Mouse (Mus musculus) stomach, embryonic 15.5 days (tissue): ENCODE measurements around the gene Cttnbp2. TPM values are rescaled to one million over a fixed set of nuclear protein-coding genes. Genes with fewer than 3 reads are reported as not detected.

ENCODE experiments used
- ATAC-seq: fragments of 200-750 bp; cut with Nextera tagmentation; 2 replicates; pipeline ENCODE4 v1.8.0; 2017; ENCODE audit warnings: low read depth, moderate number of reproducible peaks, moderate TSS enrichment; ENCODE audit not compliant: insufficient read depth, low FRiP score
- H3K27ac ChIP-seq: fragments of 300-500 bp; sonication (generic); 2 replicates; pipeline ENCODE4 v1.5.1; 2015; ENCODE audit warnings: mild to moderate bottlenecking, inconsistent platforms
- H3K27me3 ChIP-seq: fragments of 300-500 bp; sonication (generic); replicated peaks from 2 replicates; pipeline ENCODE4 v1.6.1; 2015; ENCODE audit warnings: inconsistent platforms
- H3K36me3 ChIP-seq: fragments of 300-500 bp; sonication (generic); 2 replicates; pipeline ENCODE4 v1.6.1; 2015; ENCODE audit warnings: inconsistent platforms
- H3K4me1 ChIP-seq: fragments of 300-500 bp; sonication (generic); 2 replicates; pipeline ENCODE4 v1.6.1; 2015; ENCODE audit warnings: inconsistent platforms
- H3K4me2 ChIP-seq: fragments of 300-500 bp; sonication (generic); 2 replicates; pipeline ENCODE4 v1.6.1; 2015; ENCODE audit warnings: mild to moderate bottlenecking, inconsistent platforms
- H3K4me3 ChIP-seq: fragments of 300-500 bp; sonication (generic); replicated peaks from 2 replicates; pipeline ENCODE4 v1.5.1; 2015; ENCODE audit warnings: inconsistent platforms
- H3K9ac ChIP-seq: fragments of 300-500 bp; sonication (generic); 2 replicates; pipeline ENCODE4 v1.6.1; 2015; ENCODE audit warnings: inconsistent platforms
- H3K9me3 ChIP-seq: fragments of 300-500 bp; sonication (generic); 2 replicates; pipeline ENCODE4 v1.6.1; 2016; ENCODE audit warnings: inconsistent platforms
- WGBS: fragments of 180-500 bp; shearing (Covaris S2); methylation state at CpG from one replicate; pipeline ENCODE4 v1.1.7; 2015; 5-methylcytosine and 5-hydroxymethylcytosine counted together
- polyA plus RNA-seq: library from polyadenylated mRNA; unstranded; fragments of >200 nt; fragmentation: Nextera tagmentation; extraction: Ambion mirVana; gene quantifications from 2 replicates; pipeline ENCODE4 v1.2.1, GENCODE M21; 2015

Gene Cttnbp2
- polyA plus RNA-seq, result 14.5 and 15.4 TPM in 2 replicates

GRCm38 (mm10) chr6:18514480-18515352, at the start of gene Cttnbp2:
TSS of gene Cttnbp2 (minus strand) at chr6:18514843.
- Histone ChIP-seq H3K27ac (no peak within 1 kb of the TSS), H3K36me3 (no peaks in the 10 kb centered on the region), H3K4me2 (peak within 1 kb of the TSS; percentile 93), H3K9me3 (no peaks in the 10 kb centered on the region), H3K4me3 (peak within 1 kb of the TSS; percentile 79), H3K27me3 (no peaks in the 10 kb centered on the region), H3K9ac (peak within 1 kb of the TSS; percentile 65), H3K4me1 (no peaks in the 10 kb centered on the region)
- 2% methylated on average over 70 of the region's 70 CpGs for WGBS
- peak; percentile 92 for ATAC-seq

GRCm38 (mm10) chr6:18559019-18559418, 44.4 kb upstream of the Cttnbp2 start:
- Histone ChIP-seq H3K4me2 (no peak overlapping the region), H3K27me3 (no peaks in the 10 kb centered on the region), H3K4me3 (no peak overlapping the region), H3K9ac (no peak overlapping the region), H3K36me3 (no peaks in the 10 kb centered on the region), H3K9me3 (no peaks in the 10 kb centered on the region), H3K27ac (no peak overlapping the region), H3K4me1 (no peaks in the 10 kb centered on the region)
- 81% methylated on average over 1 of the region's 1 CpGs for WGBS
- no peak for ATAC-seq

- no peaks in the 10 kb centered on the region for H3K4me1 ChIP-seq
- H3K36me3 ChIP-seq, result no peaks in the 10 kb centered on the region
- WGBS, result 47% methylated on average over 24 of the region's 24 CpGs
- H3K9ac ChIP-seq, result no peak overlapping the region
- H3K4me3 ChIP-seq, result no peak overlapping the region
- ATAC-seq, result no peak
- no peak overlapping the region for H3K4me2 ChIP-seq
- no peaks in the 10 kb centered on the region for H3K9me3 ChIP-seq
- H3K27ac ChIP-seq, result no peak overlapping the region
- H3K27me3 ChIP-seq, result no peaks in the 10 kb centered on the region
These were observed 33.1 kb upstream of the Cttnbp2 start for GRCm38 (mm10) chr6:18547516-18548465.

GRCm38 (mm10) chr6:18543878-18544277, 29.2 kb upstream of the Cttnbp2 start:
- Histone ChIP-seq H3K9ac (no peak overlapping the region), H3K9me3 (no peaks in the 10 kb centered on the region), H3K4me1 (no peaks in the 10 kb centered on the region), H3K27ac (no peak overlapping the region), H3K4me3 (no peak overlapping the region), H3K27me3 (no peaks in the 10 kb centered on the region), H3K36me3 (no peaks in the 10 kb centered on the region), H3K4me2 (no peak overlapping the region)
- WGBS, result 65% methylated on average over 2 of the region's 2 CpGs
- no peak for ATAC-seq

- Histone ChIP-seq H3K9me3 (no peaks in the 10 kb centered on the region), H3K27me3 (no peaks in the 10 kb centered on the region), H3K4me3 (no peak overlapping the region), H3K36me3 (no peaks in the 10 kb centered on the region), H3K9ac (no peak overlapping the region), H3K4me1 (no peaks in the 10 kb centered on the region), H3K27ac (no peak overlapping the region), H3K4me2 (no peak overlapping the region)
- WGBS, result 32% methylated on average over 4 of the region's 4 CpGs
- ATAC-seq, result no peak
These were observed 25.8 kb upstream of the Cttnbp2 start for GRCm38 (mm10) chr6:18540396-18540795.

- no peak overlapping the region for H3K4me3 ChIP-seq
- H3K27ac ChIP-seq, result no peak overlapping the region
- 82% methylated on average over 3 of the region's 3 CpGs for WGBS
- H3K36me3 ChIP-seq, result no peaks in the 10 kb centered on the region
- no peaks in the 10 kb centered on the region for H3K27me3 ChIP-seq
- ATAC-seq, result no peak
- no peak overlapping the region for H3K4me2 ChIP-seq
- no peaks in the 10 kb centered on the region for H3K4me1 ChIP-seq
- H3K9ac ChIP-seq, result no peak overlapping the region
- H3K9me3 ChIP-seq, result no peaks in the 10 kb centered on the region
These were observed 15.8 kb upstream of the Cttnbp2 start for GRCm38 (mm10) chr6:18530394-18530793.

GRCm38 (mm10) chr6:18517626-18518025, 3.0 kb upstream of the Cttnbp2 start:
- Histone ChIP-seq H3K4me3 (no peak overlapping the region), H3K9me3 (no peaks in the 10 kb centered on the region), H3K27me3 (no peaks in the 10 kb centered on the region), H3K4me1 (no peaks in the 10 kb centered on the region), H3K4me2 (no peak overlapping the region), H3K9ac (no peak overlapping the region), H3K27ac (no peak overlapping the region), H3K36me3 (no peaks in the 10 kb centered on the region)
- WGBS, result 65% methylated on average over 2 of the region's 2 CpGs
- no peak for ATAC-seq

GRCm38 (mm10) chr6:18513611-18514473, 801 bp downstream of the Cttnbp2 start:
- WGBS, result 2% methylated on average over 28 of the region's 28 CpGs
- ATAC-seq, result peak; percentile 37
- H3K27ac ChIP-seq, result no peak overlapping the region

GRCm38 (mm10) chr6:18511886-18512285, 2.8 kb downstream of the Cttnbp2 start:
- H3K36me3 ChIP-seq, result no peaks in the 10 kb centered on the region
- 0 out of 2 replicates have a peak, but pooled peaks cover 3% of the 10 kb centered on the region for H3K4me1 ChIP-seq
- no peak overlapping the region for H3K4me2 ChIP-seq
- 55% methylated on average over 6 of the region's 6 CpGs for WGBS
- no peaks in the 10 kb centered on the region for H3K27me3 ChIP-seq
- H3K27ac ChIP-seq, result no peak overlapping the region
- no peak for ATAC-seq
- no peak overlapping the region for H3K9ac ChIP-seq
- H3K9me3 ChIP-seq, result no peaks in the 10 kb centered on the region
- no peak overlapping the region for H3K4me3 ChIP-seq

More at GRCm38 (mm10) chr6:18513611-18514473, 801 bp downstream of the Cttnbp2 start:
- Histone ChIP-seq H3K4me1 (no peaks in the 10 kb centered on the region), H3K4me3 (peak overlapping the region; percentile 79), H3K9ac (peak overlapping the region; percentile 65), H3K27me3 (no peaks in the 10 kb centered on the region), H3K4me2 (peak overlapping the region; percentile 93), H3K36me3 (no peaks in the 10 kb centered on the region), H3K9me3 (no peaks in the 10 kb centered on the region)

- Histone ChIP-seq H3K9me3 (no peaks in the 10 kb centered on the region), H3K27ac (peak overlapping the region; percentile 21; the same call in 1 of the 2 replicates), H3K4me3 (no peak overlapping the region), H3K27me3 (no peaks in the 10 kb centered on the region), H3K36me3 (no peaks in the 10 kb centered on the region), H3K9ac (no peak overlapping the region), H3K4me1 (0 out of 2 replicates have a peak, but pooled peaks cover 3% of the 10 kb centered on the region), H3K4me2 (no peak overlapping the region)
- WGBS, result 48% methylated on average over 2 of the region's 2 CpGs
- no peak for ATAC-seq
These were observed 6.6 kb downstream of the Cttnbp2 start for GRCm38 (mm10) chr6:18508036-18508435.

- Histone ChIP-seq H3K4me3 (no peak overlapping the region), H3K36me3 (no peaks in the 10 kb centered on the region), H3K4me1 (no peaks in the 10 kb centered on the region), H3K9ac (no peak overlapping the region), H3K4me2 (no peak overlapping the region), H3K27me3 (no peaks in the 10 kb centered on the region), H3K9me3 (no peaks in the 10 kb centered on the region), H3K27ac (no peak overlapping the region)
- no peak for ATAC-seq
- WGBS, result 57% methylated on average over 5 of the region's 5 CpGs
These were observed 14.8 kb downstream of the Cttnbp2 start for GRCm38 (mm10) chr6:18499833-18500232.
